ENCODE assay signal across 8 mouse cellular contexts in the genomic region with DNA sequence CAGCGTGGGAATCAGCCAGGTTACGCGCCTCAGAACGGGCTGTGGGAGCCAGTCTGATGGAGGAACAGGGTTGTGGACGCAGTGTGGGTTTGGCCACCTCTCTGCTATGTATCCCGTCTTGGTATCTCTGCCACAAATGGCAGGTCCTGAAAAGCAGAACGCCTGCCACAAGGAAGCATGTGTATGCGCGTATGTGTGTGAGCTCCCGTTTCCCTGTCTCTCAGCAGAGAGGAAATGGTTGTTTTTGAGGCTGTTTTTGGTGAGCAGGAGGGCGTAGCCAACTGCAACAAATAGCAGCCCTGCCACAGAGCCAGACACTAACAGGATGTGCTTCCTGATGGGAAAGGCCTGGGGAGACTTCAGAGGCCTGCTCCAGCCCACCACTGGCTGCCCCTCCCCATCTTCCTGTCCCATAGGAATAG. TPM values are rescaled to one million over a fixed set of nuclear protein-coding genes. Genes with fewer than 3 reads are reported as not detected.
DNase-seq lines count a peak whose midpoint lies in the region; ATAC-seq and TF ChIP-seq lines count a peak whose summit lies in the region.

No protein-coding gene starts in this region.

- no peaks in the 10 kb centered on the region for H3K27me3 ChIP-seq in heart, embryonic 11.5 days (ENCODE audit: control insufficient read depth, insufficient read depth, low read length)
- H3K27me3 ChIP-seq in lung, embryonic 15.5 days: no peaks in the 10 kb centered on the region

- H3K9ac ChIP-seq in heart, embryonic 11.5 days (ENCODE audit: low read depth, low read length): peak overlapping the region; percentile 69
- H3K9ac ChIP-seq in lung, embryonic 15.5 days: peak overlapping the region; percentile 66

- peak; percentile 62 for TF ChIP-seq POLR2A in cortical plate, adult 2 months (IDR thresholded peaks at IDR 0.05; ENCODE audit: extremely low read depth, insufficient read depth, low read length)

- no peaks in the 10 kb centered on the region for H3K9me3 ChIP-seq in heart, embryonic 11.5 days (replicated peaks; ENCODE audit: control insufficient read depth, low read length)
- H3K9me3 ChIP-seq in lung, embryonic 15.5 days: no peaks in the 10 kb centered on the region

- WGBS in heart, embryonic 11.5 days (ENCODE audit: insufficient replicate concordance): 54% methylated on average over 11 of the region's 11 CpGs
- 39% methylated on average over 11 of the region's 11 CpGs for WGBS in lung, embryonic 15.5 days

- H3K4me2 ChIP-seq in heart, embryonic 11.5 days: peak overlapping the region; percentile 58
- peak overlapping the region; percentile 61 for H3K4me2 ChIP-seq in lung, embryonic 15.5 days

- no peak for TF ChIP-seq CTCF in cortical plate, adult 2 months (IDR thresholded peaks at IDR 0.05; ENCODE audit: extremely low read depth, insufficient read depth, low read length)

- no peak for ATAC-seq in heart, embryonic 11.5 days (replicated peaks; ENCODE audit: insufficient number of reproducible peaks, low FRiP score, low TSS enrichment)
- 0 out of 2 replicates have a peak, but pooled peaks have one; percentile 9 for ATAC-seq in lung, embryonic 15.5 days (ENCODE audit: borderline replicate concordance, extremely low read depth, low FRiP score, low TSS enrichment)
- ATAC-seq in megakaryocyte-erythroid progenitor cell, adult 5-6 weeks (replicated peaks; ENCODE audit: low FRiP score, low TSS enrichment, poor library complexity, severe bottlenecking): no peak

- H3K4me3 ChIP-seq in cortical plate, adult 2 months (ENCODE audit: insufficient read depth, low read length): peak overlapping the region; percentile 33
- H3K4me3 ChIP-seq in heart, embryonic 11.5 days (ENCODE audit: low read depth, low read length): peak overlapping the region; percentile 29
- H3K4me3 ChIP-seq in lung, embryonic 15.5 days: peak overlapping the region; percentile 44

- H3K27ac ChIP-seq in cortical plate, adult 2 months (ENCODE audit: insufficient read depth, low read length): peak overlapping the region; percentile 88
- H3K27ac ChIP-seq in heart, embryonic 11.5 days (ENCODE audit: low read depth, low read length): peak overlapping the region; percentile 88
- H3K27ac ChIP-seq in lung, embryonic 15.5 days: peak overlapping the region; percentile 97

- no peaks in the 10 kb centered on the region for H3K36me3 ChIP-seq in heart, embryonic 11.5 days (ENCODE audit: control insufficient read depth, insufficient read depth, low read length)
- no peaks in the 10 kb centered on the region for H3K36me3 ChIP-seq in lung, embryonic 15.5 days

- DNase-seq in 3T3-L1 (ENCODE audit: low read depth, low spot score): peak; percentile 14
- peak; percentile 85 for DNase-seq in kidney, adult 9 months
- DNase-seq in MN1 (ENCODE audit: low spot score): no peak
- DNase-seq in left cerebral cortex, adult 9 months (ENCODE audit: low spot score in 2 of 2): no peak

- peaks cover 12% of the 10 kb centered on the region for H3K4me1 ChIP-seq in cortical plate, adult 2 months (ENCODE audit: control insufficient read depth, insufficient read depth, low read length)
- H3K4me1 ChIP-seq in heart, embryonic 11.5 days (ENCODE audit: control insufficient read depth, insufficient read depth, low read length): peaks cover 35% of the 10 kb centered on the region
- H3K4me1 ChIP-seq in lung, embryonic 15.5 days: peaks cover 59% of the 10 kb centered on the region

RNA-seq across cellular contexts. Expression of a gene that starts 2.4 kb away (rescaled TPM):
- polyA plus RNA-seq in cortical plate, adult 2 months (2012; rRNA removed): 17.8 and 19.4 TPM in 2 replicates
- polyA plus RNA-seq in heart, embryonic 11.5 days (2014; fragmentation: Nextera tagmentation; extraction: Ambion mirVana): 14.4 and 18.5 TPM in 2 replicates
- polyA plus RNA-seq in lung, embryonic 15.5 days (2015; fragmentation: Nextera tagmentation; extraction: Ambion mirVana): 88.2 and 93.2 TPM in 2 replicates
- total RNA-seq in megakaryocyte-erythroid progenitor cell, adult 5-6 weeks (2014; fragmentation: Nextera tagmentation): not detected in 2 replicates
- not detected in 2 replicates for total RNA-seq in megakaryocyte-erythroid progenitor cell, adult 5-6 weeks (2017)

RNA-seq across cellular contexts. Expression of a gene that starts 34.8 kb away (rescaled TPM):
- polyA plus RNA-seq in cortical plate, adult 2 months (2012; rRNA removed): 18.5 and 24.8 TPM in 2 replicates
- polyA plus RNA-seq in heart, embryonic 11.5 days (2014; fragmentation: Nextera tagmentation; extraction: Ambion mirVana): 22.1 and 25.4 TPM in 2 replicates
- polyA plus RNA-seq in lung, embryonic 15.5 days (2015; fragmentation: Nextera tagmentation; extraction: Ambion mirVana): 42.2 and 46.3 TPM in 2 replicates
- total RNA-seq in megakaryocyte-erythroid progenitor cell, adult 5-6 weeks (2014; fragmentation: Nextera tagmentation): 53.3 and 77.5 TPM in 2 replicates
- 38.5 and 38.9 TPM in 2 replicates for total RNA-seq in megakaryocyte-erythroid progenitor cell, adult 5-6 weeks (2017)

RNA-seq across cellular contexts. Expression of a gene that starts 39.6 kb away (rescaled TPM):
- polyA plus RNA-seq in cortical plate, adult 2 months (2012; rRNA removed): 0.19 and 0.34 TPM in 2 replicates
- 0.10 TPM in 1 of 2 replicates, not detected in the other for polyA plus RNA-seq in heart, embryonic 11.5 days (2014; fragmentation: Nextera tagmentation; extraction: Ambion mirVana)
- polyA plus RNA-seq in lung, embryonic 15.5 days (2015; fragmentation: Nextera tagmentation; extraction: Ambion mirVana): 0.14 TPM in 1 of 2 replicates, not detected in the other
- total RNA-seq in megakaryocyte-erythroid progenitor cell, adult 5-6 weeks (2014; fragmentation: Nextera tagmentation): not detected in 2 replicates
- 2.4 TPM in 1 of 2 replicates, not detected in the other for total RNA-seq in megakaryocyte-erythroid progenitor cell, adult 5-6 weeks (2017)

RNA-seq across cellular contexts. Expression of a gene that starts 52.2 kb away (rescaled TPM):
- 45.6 and 47.0 TPM in 2 replicates for polyA plus RNA-seq in cortical plate, adult 2 months (2012; rRNA removed)
- 18.9 and 20.4 TPM in 2 replicates for polyA plus RNA-seq in heart, embryonic 11.5 days (2014; fragmentation: Nextera tagmentation; extraction: Ambion mirVana)
- polyA plus RNA-seq in lung, embryonic 15.5 days (2015; fragmentation: Nextera tagmentation; extraction: Ambion mirVana): 21.4 and 22.4 TPM in 2 replicates
- total RNA-seq in megakaryocyte-erythroid progenitor cell, adult 5-6 weeks (2014; fragmentation: Nextera tagmentation): 17.6 and 18.7 TPM in 2 replicates
- total RNA-seq in megakaryocyte-erythroid progenitor cell, adult 5-6 weeks (2017): 5.9 and 10.9 TPM in 2 replicates

Comparison
In these comparisons a context has a peak if more than half of its experiments do, and no peak if none do; other contexts are left out.
1. DNase-seq: peak in 3T3-L1 (single experiment) and kidney, adult 9 months (single experiment); none in MN1 (single experiment) and left cerebral cortex, adult 9 months (0 of 2).
2. Peak in every context shown above with its lines, with median percentiles within 50 percentile points of each other: H3K27ac ChIP-seq and H3K4me3 ChIP-seq.